In the genomic region with DNA sequence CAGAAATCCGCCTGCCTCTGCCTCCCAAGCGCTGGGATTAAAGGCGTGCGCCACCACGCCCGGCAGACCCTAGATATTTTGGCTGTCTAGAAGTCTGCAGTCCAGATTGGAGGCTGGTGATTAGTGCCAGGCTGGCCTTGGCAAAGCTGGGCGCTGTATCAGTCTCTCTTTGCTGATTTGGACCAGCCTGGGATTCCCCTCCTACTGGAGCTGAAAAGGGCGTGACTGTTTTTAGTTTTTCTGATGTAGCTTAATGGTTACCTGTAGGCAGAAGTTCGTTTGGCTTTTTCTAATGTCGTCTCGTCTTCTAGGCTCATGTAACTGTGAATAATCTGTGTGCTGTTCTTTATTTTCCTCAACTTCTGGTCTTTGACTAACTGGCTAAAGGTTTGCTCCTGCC, we compare ENCODE assay signal across 8 mouse cellular contexts. TPM values are rescaled to one million over a fixed set of nuclear protein-coding genes. Genes with fewer than 3 reads are reported as not detected.
DNase-seq lines count a peak whose midpoint lies in the region; ATAC-seq and TF ChIP-seq lines count a peak whose summit lies in the region.

No protein-coding gene starts in this region.

- peak overlapping the region; percentile 90 for H3K4me3 ChIP-seq in testis, adult 2 months (ENCODE audit: control insufficient read depth, low read depth, low read length)
- peak overlapping the region; percentile 90 for H3K4me3 ChIP-seq in liver, embryonic 13.5 days (replicated peaks)

- peak overlapping the region; percentile 80 for H3K9ac ChIP-seq in liver, embryonic 13.5 days

- peak overlapping the region; percentile 94 for H3K27ac ChIP-seq in testis, adult 2 months (ENCODE audit: control insufficient read depth, insufficient read depth, low read depth, low read length)
- no peak overlapping the region for H3K27ac ChIP-seq in liver, embryonic 13.5 days

- H3K4me2 ChIP-seq in liver, embryonic 13.5 days: peak overlapping the region; percentile 92

- WGBS in liver, embryonic 13.5 days (ENCODE audit: insufficient replicate concordance): 39% methylated on average over 11 of the region's 11 CpGs

- DNase-seq in cerebellum, adult 9-10 months: peak; percentile 45
- no peak for DNase-seq in cerebellum, postnatal 4 days (ENCODE audit: low spot score in 2 of 2)
- DNase-seq in testis, postnatal 10 days (ENCODE audit: low spot score): no peak
- no peak for DNase-seq in liver, embryonic 13.5 days
- peak; percentile 24 for DNase-seq in testis, postnatal 14 days (ENCODE audit: low spot score)
- no peak for DNase-seq in embryo, embryonic 9.5 days (ENCODE audit: extremely low spot score)
- no peak for DNase-seq in gastrocnemius, postnatal 4 days (ENCODE audit: low spot score in 2 of 2)

- no peaks in the 10 kb centered on the region for H3K9me3 ChIP-seq in liver, embryonic 13.5 days (replicated peaks)

- TF ChIP-seq POLR2A in testis, adult 2 months (IDR thresholded peaks at IDR 0.05; ENCODE audit: control insufficient read depth, low read depth, low read length): no peak

- no peak for TF ChIP-seq CTCF in testis, adult 2 months (IDR thresholded peaks at IDR 0.05; ENCODE audit: control insufficient read depth, insufficient read depth, insufficient replicate concordance, low read depth, low read length)

- H3K27me3 ChIP-seq in testis, adult 2 months (ENCODE audit: control insufficient read depth, insufficient read depth, low read length): no peaks in the 10 kb centered on the region
- H3K27me3 ChIP-seq in liver, embryonic 13.5 days: peaks cover 2% of the 10 kb centered on the region; the same call in 1 of the 2 replicates

- H3K4me1 ChIP-seq in testis, adult 2 months (ENCODE audit: control insufficient read depth, insufficient read depth, low read length): peaks cover 13% of the 10 kb centered on the region
- peaks cover 45% of the 10 kb centered on the region for H3K4me1 ChIP-seq in liver, embryonic 13.5 days (replicated peaks)

- no peak for ATAC-seq in liver, embryonic 13.5 days (ENCODE audit: low read depth)

- no peaks in the 10 kb centered on the region; the same call in none of the 2 replicates for H3K36me3 ChIP-seq in testis, adult 2 months (ENCODE audit: control insufficient read depth, insufficient read depth, low read length)
- H3K36me3 ChIP-seq in liver, embryonic 13.5 days: peaks cover 25% of the 10 kb centered on the region

RNA-seq across cellular contexts. Expression of a gene that starts 1.4 kb away (rescaled TPM):
- polyA plus RNA-seq in testis, adult 2 months (2012; rRNA removed): 81.9 and 82.1 TPM in 2 replicates
- 50.9 and 58.8 TPM in 2 replicates for polyA plus RNA-seq in liver, embryonic 13.5 days (2015; fragmentation: Nextera tagmentation; extraction: Ambion mirVana)
- 10 to 100 TPM; 65.2 to 75.5 TPM for total RNA-seq in gastrocnemius, postnatal 4 days (2021)

RNA-seq across cellular contexts. Expression of a gene that starts 42.6 kb away (rescaled TPM):
- polyA plus RNA-seq in testis, adult 2 months (2012; rRNA removed): 19.6 and 23.2 TPM in 2 replicates
- 24.3 and 28.6 TPM in 2 replicates for polyA plus RNA-seq in liver, embryonic 13.5 days (2015; fragmentation: Nextera tagmentation; extraction: Ambion mirVana)
- 10 to 100 TPM; 15.1 to 18.5 TPM for total RNA-seq in gastrocnemius, postnatal 4 days (2021)

RNA-seq across cellular contexts. Expression of a gene that starts 48.6 kb away (rescaled TPM):
- 35.1 and 47.1 TPM in 2 replicates for polyA plus RNA-seq in testis, adult 2 months (2012; rRNA removed)
- 17.3 and 19.1 TPM in 2 replicates for polyA plus RNA-seq in liver, embryonic 13.5 days (2015; fragmentation: Nextera tagmentation; extraction: Ambion mirVana)
- total RNA-seq in gastrocnemius, postnatal 4 days (2021): 100 to 1,000 TPM; 139 to 151 TPM

RNA-seq across cellular contexts. Expression of a gene that starts 55.6 kb away (rescaled TPM):
- 158 and 183 TPM in 2 replicates for polyA plus RNA-seq in testis, adult 2 months (2012; rRNA removed)
- 51.8 and 56.8 TPM in 2 replicates for polyA plus RNA-seq in liver, embryonic 13.5 days (2015; fragmentation: Nextera tagmentation; extraction: Ambion mirVana)
- 10 to 100 TPM; 75.0 to 86.0 TPM for total RNA-seq in gastrocnemius, postnatal 4 days (2021)

RNA-seq across cellular contexts. Expression of a gene that starts 56.9 kb away (rescaled TPM):
- polyA plus RNA-seq in testis, adult 2 months (2012; rRNA removed): 3.0 and 3.8 TPM in 2 replicates
- polyA plus RNA-seq in liver, embryonic 13.5 days (2015; fragmentation: Nextera tagmentation; extraction: Ambion mirVana): 0.17 and 0.24 TPM in 2 replicates
- not detected for total RNA-seq in gastrocnemius, postnatal 4 days (2021)

Comparison
In these comparisons a context has a peak if more than half of its experiments do, and no peak if none do; other contexts are left out.
1. DNase-seq: peak in cerebellum, adult 9-10 months (single experiment) and testis, postnatal 14 days (single experiment); none in cerebellum, postnatal 4 days (0 of 2), testis, postnatal 10 days (single experiment), liver, embryonic 13.5 days (single experiment), embryo, embryonic 9.5 days (single experiment) and gastrocnemius, postnatal 4 days (0 of 2).